Mouse (Mus musculus) left cerebral cortex, adult 9 months (tissue): ENCODE results near the gene Slc29a3.

Experiments
- DNase-seq, 2 experiments: peaks; one replicate each; pipeline ENCODE4 v3.0.0; 2022; ENCODE audit warnings: low spot score in 2 of 2

The Slc29a3 gene

DNA sequence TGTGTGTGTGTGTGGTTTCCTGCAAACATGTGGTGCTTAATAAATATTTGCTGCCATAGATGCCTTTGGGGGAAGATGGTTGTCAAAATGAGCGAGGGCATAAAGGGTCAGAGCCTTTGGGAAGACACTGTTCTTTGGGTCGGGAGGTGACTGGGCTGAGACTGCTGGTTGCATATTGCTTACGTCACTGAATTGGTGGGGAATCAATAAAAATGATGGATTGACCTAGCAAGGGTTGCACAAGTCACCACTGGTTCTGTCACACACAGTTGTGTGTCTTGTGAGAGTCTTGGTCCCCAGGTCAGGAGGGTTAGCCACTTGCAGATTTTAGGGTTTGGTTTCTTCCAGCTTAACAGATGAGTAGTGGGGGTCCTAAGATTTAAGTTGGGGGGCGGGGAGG is 75.3 kb downstream of the Slc29a3 start:
- no peak for DNase-seq

DNA sequence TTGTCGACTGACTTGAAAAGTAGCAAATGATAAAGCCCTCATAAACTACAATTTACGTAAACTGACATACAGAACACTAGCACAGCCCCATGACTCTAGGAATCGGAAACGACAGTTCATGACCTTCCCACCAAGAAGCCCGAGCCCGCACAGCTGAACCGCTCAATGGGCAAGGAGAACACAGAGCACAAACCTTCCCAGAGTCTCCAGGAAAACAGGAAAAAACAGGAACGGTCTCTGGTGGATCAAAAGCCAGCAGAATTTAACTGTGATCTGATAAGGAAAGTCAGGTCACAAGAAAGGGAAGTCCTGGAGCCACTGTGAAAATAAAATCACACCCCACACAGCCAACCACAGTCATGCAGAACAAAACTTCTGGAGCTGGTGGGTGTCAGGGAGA is 82.4 kb downstream of the Slc29a3 start:
- no peak for DNase-seq

DNA sequence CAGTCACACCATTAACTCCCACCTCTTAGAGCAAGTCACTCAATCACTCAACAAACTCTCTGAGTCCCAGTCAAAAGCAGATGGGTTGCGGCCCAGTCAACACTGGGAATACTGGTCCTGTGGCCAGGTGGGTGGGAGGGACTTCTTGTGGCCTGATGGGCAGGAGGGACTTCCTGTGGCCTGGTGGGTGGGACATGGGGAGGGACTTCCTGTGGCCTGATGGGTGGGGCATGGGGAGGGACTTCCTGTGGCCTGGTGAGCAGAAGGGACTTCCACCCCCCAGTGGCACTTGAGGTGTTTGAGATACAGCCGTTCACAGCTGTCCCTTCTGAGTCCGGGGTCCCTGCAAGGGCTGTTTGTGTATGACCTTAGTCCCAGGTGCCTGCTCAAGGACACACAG is 84.0 kb downstream of the Slc29a3 start:
- no peak for DNase-seq
